Mouse (Mus musculus) small intestine, adult 2 months (tissue): ENCODE results near the gene Vamp1. TPM values are rescaled to one million over a fixed set of nuclear protein-coding genes. Genes with fewer than 3 reads are reported as not detected.

Experiments
- H3K27ac ChIP-seq: fragments of 200-500 bp; 2 replicates; pipeline ENCODE4 v1.5.1; 2012; ENCODE audit warnings: low read depth, low read length, control low read depth, inconsistent platforms; ENCODE audit not compliant: insufficient read depth
- H3K27me3 ChIP-seq: fragments of 200-500 bp; 2 replicates; pipeline ENCODE4 v1.6.1; 2012; ENCODE audit warnings: mild to moderate bottlenecking, moderate library complexity, low read length, inconsistent platforms; ENCODE audit not compliant: control insufficient read depth, insufficient read depth
- H3K36me3 ChIP-seq: fragments of 200-500 bp; 2 replicates; pipeline ENCODE4 v1.6.1; 2012; ENCODE audit warnings: mild to moderate bottlenecking, low read length, control low read depth, inconsistent platforms; ENCODE audit not compliant: control insufficient read depth, insufficient read depth
- H3K4me1 ChIP-seq: fragments of 200-500 bp; 2 replicates; pipeline ENCODE4 v1.6.1; 2012; ENCODE audit warnings: low read length, inconsistent platforms, mixed read lengths; ENCODE audit not compliant: control insufficient read depth, insufficient read depth, insufficient read length
- H3K4me3 ChIP-seq: fragments of 200-500 bp; 2 replicates; pipeline ENCODE4 v1.5.1; 2012; ENCODE audit warnings: low read depth, mild to moderate bottlenecking, control low read depth, inconsistent platforms, low read length, moderate library complexity
- CTCF ChIP-seq: fragments of 200-500 bp; IDR thresholded peaks from 2 replicates; pipeline ENCODE4 v1.5.1; 2012; ENCODE audit warnings: low read depth, mild to moderate bottlenecking, control low read depth, inconsistent platforms, low read length, moderate library complexity, mixed read lengths; ENCODE audit not compliant: insufficient replicate concordance, insufficient read length; ENCODE audit errors: extremely low read depth
- POLR2A ChIP-seq: fragments of 200-500 bp; IDR thresholded peaks from 2 replicates; pipeline ENCODE4 v1.6.1; 2012; ENCODE audit warnings: low read depth, mild to moderate bottlenecking, control low read depth, inconsistent platforms, low read length, moderate library complexity
- WGBS: fragments of 180-500 bp; shearing (Covaris S2); methylation state at CpG from one replicate; pipeline ENCODE4 v1.1.7; 2018; 5-methylcytosine and 5-hydroxymethylcytosine counted together
- polyA plus RNA-seq: library from polyadenylated mRNA; depleted of rRNA; stranded (reverse); fragments of >200 nt; gene quantifications from 2 replicates; pipeline ENCODE4 v1.2.3, GENCODE M21; 2012

Gene Vamp1
- polyA plus RNA-seq, 1 experiment: 7.7 TPM

DNA sequence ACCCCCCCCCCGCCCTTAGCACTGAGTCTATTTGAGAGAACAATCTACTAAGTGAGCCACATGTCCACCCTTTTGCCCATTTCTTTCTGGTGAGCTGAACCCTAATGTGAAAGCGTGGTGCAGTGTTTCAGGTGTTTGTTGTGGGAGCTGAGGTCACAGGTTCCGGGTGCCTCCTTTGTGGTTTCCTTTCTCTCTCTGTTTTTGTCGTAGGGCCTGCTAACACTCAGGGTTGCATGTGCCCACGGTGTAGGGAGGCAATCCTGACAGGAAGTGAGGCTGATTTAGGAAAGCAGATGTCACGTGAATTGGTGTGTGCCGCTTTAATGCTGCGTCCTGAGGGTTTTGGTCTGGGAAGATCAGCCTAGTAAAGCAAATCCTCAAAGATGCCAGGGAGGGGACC is 26.2 kb downstream of the Vamp1 start:
- Histone ChIP-seq H3K27ac (no peak overlapping the region), H3K4me3 (no peak overlapping the region), H3K4me1 (peaks cover 9% of the 10 kb centered on the region; the same call in 1 of the 2 replicates), H3K27me3 (no peaks in the 10 kb centered on the region), H3K36me3 (no peaks in the 10 kb centered on the region)
- TF ChIP-seq POLR2A: no peak
- WGBS: 78% methylated on average over 8 of the region's 8 CpGs

DNA sequence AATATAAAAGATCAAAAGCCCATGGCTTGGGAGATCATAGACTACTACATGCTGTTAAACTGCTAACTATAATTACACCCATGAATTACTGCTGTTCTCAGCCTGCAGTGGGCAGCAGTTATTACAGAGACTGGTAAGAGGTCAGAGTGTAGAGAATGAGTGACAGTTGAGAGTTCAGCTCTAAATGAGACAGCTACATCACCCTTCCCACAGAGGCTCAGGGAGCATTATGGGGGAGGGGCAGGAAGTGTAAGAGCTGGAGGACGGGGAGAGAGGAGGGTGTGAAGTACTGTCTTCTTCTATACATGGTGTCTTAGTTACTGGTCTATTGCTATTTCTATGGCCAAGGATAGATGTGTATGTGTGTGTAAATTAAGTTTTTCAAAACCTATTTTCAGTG is 29.2 kb downstream of the Vamp1 start:
- 42% methylated on average over 1 of the region's 1 CpGs for WGBS
- H3K27ac ChIP-seq: no peak overlapping the region
- H3K4me1 ChIP-seq: peaks cover 4% of the 10 kb centered on the region; the same call in 1 of the 2 replicates
- TF ChIP-seq CTCF: no peak
- no peak for TF ChIP-seq POLR2A
- H3K27me3 ChIP-seq: no peaks in the 10 kb centered on the region
- no peaks in the 10 kb centered on the region for H3K36me3 ChIP-seq
- H3K4me3 ChIP-seq: no peak overlapping the region

DNA sequence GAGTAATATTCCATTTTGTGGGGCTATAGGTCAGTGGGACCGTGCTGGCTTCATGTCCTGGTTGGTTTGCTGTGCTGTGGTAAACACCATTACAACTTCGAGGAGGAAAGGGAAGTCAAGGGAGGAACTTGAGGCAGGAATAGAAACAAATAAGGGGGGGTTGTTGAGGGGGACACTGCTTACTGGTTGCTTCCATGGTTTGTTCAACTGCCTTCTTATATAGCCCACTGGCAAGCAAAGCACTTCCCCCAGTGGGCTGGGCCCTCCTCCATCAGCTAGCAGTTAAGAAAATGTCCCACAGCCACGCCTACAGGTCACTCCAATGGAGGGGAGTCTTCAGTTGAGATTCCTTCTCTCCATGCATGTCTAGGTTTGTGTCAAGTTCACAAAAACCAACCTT is 36.9 kb downstream of the Vamp1 start:
- 81% methylated on average over 3 of the region's 3 CpGs for WGBS
- H3K27me3 ChIP-seq: no peaks in the 10 kb centered on the region
- H3K4me1 ChIP-seq: peaks cover 8% of the 10 kb centered on the region
- no peaks in the 10 kb centered on the region for H3K36me3 ChIP-seq
- H3K4me3 ChIP-seq: no peak overlapping the region
- no peak overlapping the region for H3K27ac ChIP-seq
- no peak for TF ChIP-seq POLR2A
- no peak for TF ChIP-seq CTCF

DNA sequence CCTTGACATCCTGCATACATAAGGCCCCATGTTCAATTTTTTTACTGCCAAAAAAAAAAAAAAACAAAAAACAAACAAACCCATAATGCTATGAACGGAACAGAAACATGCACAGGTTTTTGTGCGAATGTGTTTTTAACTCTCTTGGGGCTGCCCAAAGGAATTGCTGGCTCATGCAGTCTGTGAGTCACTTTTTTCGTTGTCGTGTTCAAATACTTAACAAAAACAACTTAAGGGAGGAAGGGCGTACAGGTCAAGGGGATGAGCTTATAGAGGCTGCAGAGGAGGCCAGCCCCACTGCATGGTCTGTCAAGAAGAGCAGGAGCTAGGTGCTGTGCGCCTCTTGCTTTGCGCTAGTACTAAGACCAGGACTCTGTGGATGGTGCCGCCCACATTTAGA is 37.4 kb downstream of the Vamp1 start:
- 87% methylated on average over 8 of the region's 8 CpGs for WGBS

DNA sequence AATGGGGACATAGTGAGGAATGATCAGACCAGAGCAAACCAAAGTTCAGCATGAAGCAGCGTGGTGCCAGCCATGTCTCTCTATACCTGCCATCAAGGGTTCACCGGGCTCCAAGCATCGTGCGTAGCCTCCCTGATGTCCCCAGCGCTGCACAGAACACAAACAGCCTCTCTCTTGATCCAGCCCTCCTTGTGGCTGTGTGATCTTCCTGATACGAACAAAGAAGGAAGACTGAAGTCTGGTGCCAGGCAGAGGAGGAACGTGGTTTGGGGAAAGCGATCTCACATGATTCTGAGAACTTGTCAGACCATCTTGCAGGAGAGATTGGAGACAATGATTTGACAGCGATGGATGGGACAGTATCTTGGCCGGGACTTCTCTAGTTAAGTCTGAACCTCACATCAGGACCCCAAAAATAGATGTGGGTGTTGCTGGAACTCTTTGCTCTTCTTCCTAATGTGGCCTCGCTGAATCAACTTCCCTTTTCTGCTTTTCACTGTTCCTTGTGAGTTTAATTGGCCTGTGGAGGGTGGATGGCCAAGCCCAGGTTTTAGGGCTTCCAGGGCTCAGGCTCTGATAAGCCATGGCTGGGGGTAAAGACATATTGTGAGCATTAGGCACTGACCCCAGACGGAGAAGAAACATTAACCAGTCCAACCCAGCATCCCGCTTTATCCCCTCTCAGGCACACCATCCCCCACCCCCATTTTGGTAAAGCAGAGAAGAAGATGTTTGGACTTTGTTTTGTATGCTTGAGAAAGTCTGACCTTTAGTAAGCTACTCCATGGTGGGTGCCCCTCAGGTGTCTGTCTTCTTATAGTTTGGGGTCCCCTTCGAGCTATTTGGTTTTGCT is 38.7 kb downstream of the Vamp1 start:
- TF ChIP-seq CTCF (no peak), POLR2A (no peak)
- Histone ChIP-seq H3K4me3 (peak overlapping the region; percentile 14), H3K27ac (0 out of 2 replicates have a peak overlapping the region, but pooled peaks have one; percentile 3), H3K36me3 (no peaks in the 10 kb centered on the region), H3K27me3 (no peaks in the 10 kb centered on the region; the same call in 1 of the 2 replicates), H3K4me1 (peaks cover 18% of the 10 kb centered on the region)
- 71% methylated on average over 14 of the region's 14 CpGs for WGBS

More for the DNA sequence above, 37.4 kb downstream of the Vamp1 start:
- H3K36me3 ChIP-seq: no peaks in the 10 kb centered on the region
- H3K4me1 ChIP-seq: peaks cover 11% of the 10 kb centered on the region
- no peaks in the 10 kb centered on the region for H3K27me3 ChIP-seq
- no peak overlapping the region for H3K4me3 ChIP-seq
- TF ChIP-seq POLR2A: no peak
- no peak for TF ChIP-seq CTCF
- H3K27ac ChIP-seq: no peak overlapping the region

DNA sequence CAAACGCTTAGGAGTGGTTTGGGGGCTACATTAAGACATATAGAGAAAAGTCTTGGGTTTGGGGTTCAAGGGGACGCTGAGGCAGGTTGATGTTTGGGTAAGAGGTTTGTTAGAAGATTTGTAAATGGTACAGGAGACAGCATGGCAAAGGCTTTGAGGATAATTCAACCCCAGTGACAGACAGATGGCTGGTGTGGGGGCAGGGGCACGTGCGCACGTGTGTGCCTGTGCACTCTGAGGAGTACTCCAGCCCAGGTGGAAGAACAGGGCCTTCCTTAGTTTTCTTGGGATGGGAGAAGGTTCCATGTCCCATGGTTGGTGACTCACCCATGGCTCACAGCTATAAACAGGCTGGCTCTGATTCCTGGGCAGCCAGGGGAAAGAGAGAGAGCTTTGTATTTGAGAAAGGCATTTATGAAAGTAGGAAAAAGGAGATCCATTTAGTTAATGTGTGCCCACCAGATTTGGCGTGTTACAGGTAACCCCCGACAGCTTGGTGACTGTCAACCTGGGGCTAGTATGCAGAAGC is 40.2 kb downstream of the Vamp1 start:
- H3K36me3 ChIP-seq: no peaks in the 10 kb centered on the region
- TF ChIP-seq POLR2A (no peak), CTCF (no peak)
- no peak overlapping the region for H3K4me3 ChIP-seq
- no peaks in the 10 kb centered on the region; the same call in 1 of the 2 replicates for H3K27me3 ChIP-seq
- no peak overlapping the region for H3K27ac ChIP-seq
- peaks cover 18% of the 10 kb centered on the region for H3K4me1 ChIP-seq
- 79% methylated on average over 7 of the region's 7 CpGs for WGBS

DNA sequence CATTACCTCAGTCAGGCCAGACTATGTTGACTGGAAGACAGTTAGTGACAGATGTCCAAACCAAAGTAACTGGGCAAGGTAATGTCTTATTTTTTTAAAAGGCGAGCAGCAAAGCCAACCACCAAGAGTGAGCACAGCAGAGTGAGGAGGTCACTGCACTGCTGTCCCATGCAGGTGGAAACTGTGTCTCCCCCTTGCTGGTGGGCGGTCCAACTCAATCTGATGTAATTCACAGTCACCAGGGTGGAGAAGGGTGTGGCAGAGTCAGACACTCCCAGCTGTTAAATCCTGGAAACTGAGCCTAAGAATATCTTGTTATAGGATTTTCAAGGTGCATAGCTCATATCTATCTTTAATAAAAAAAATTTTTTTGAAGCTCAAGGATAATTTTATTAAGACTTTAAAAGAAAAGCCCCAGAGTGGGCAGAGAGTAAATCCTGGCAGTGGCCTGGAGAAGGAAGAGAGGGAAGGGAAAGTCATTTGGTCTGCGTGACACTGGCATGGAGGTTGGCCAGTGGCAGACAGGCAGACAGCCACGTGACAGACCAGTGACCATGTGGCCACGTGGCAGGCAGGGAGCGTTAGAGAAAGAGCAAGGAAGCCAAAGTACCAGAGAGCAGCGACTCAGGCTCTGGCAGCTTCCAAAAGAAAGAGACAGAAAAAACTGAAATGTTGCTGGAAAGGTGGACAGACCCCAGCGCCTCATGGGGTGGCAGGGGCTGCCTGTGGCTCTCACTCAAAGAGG is 41.0 kb downstream of the Vamp1 start:
- Histone ChIP-seq H3K4me3 (no peak overlapping the region), H3K27ac (peak overlapping the region; percentile 37; the same call in 1 of the 2 replicates), H3K27me3 (no peaks in the 10 kb centered on the region; the same call in 1 of the 2 replicates), H3K36me3 (no peaks in the 10 kb centered on the region), H3K4me1 (peaks cover 18% of the 10 kb centered on the region)
- WGBS: 39% methylated on average over 8 of the region's 8 CpGs
- no peak for TF ChIP-seq POLR2A
- TF ChIP-seq CTCF: no peak
